Mouse (Mus musculus) lung, postnatal 36 days (tissue): ENCODE measurements at regions not wholly inside any gene's neighbourhood (a gene's known extent, or its start where the extent isn't known, plus 50 kb on each side); places are given as distances from the start of the nearest gene placed in this dataset.

Experiments used
- DNase-seq: peaks from one replicate; pipeline ENCODE4 v3.0.0; 2022; ENCODE audit warnings: mixed read lengths

GRCm38 (mm10) chr6:99978164-99978746 is 252.1 kb upstream of the Prok2 start:
- DNase-seq, result no peak

DNA sequence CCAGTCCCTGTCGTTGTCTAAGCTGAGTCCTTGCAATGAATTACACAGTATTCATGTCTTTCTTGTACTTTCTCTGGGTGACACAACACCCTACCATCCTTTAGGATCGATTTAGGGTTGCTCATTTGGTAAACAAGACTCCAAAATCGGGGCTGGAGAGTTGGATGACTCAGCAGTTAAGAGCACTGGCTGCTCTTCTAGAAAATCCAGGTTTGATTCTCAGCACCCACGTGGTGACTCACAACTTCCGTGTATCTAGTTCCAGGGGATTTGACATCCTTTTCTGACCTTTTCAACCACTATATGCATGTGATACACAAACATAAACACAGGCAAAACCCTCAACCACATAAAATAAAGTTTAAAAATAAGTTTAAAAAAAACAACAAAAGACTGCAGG is 250.0 kb upstream of the Prok2 start:
- DNase-seq, result no peak

- no peak for DNase-seq
Observed at GRCm38 (mm10) chr6:99975486-99975885, 249.3 kb upstream of the Prok2 start.

GRCm38 (mm10) chr6:99974464-99974863 is 248.3 kb upstream of the Prok2 start:
- DNase-seq, result peak; percentile 65

GRCm38 (mm10) chr6:99971376-99971775 is 245.2 kb upstream of the Prok2 start:
- DNase-seq, result no peak

- peak; percentile 72 for DNase-seq
Observed at GRCm38 (mm10) chr6:99968889-99969288, 242.7 kb upstream of the Prok2 start.

DNA sequence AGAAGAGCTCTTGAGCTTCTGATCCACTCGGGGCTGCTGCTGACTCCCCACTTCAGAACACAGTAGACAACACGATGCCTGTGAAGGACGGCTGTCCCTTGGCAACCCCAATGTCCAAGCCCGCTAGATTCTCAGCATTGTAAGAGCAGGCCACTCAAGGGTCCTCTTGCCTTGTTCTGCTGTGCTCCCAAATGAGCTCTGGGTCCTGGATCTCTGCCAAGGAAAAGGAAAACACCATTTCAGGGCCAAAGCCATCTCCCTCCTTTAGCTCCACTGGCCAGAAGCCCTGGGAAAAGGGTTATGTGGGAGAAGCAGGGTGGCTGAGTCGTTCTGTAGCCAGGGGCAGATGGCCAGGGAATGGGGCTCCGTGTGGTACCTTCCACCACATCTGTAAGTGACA is 241.3 kb upstream of the Prok2 start:
- DNase-seq, result peak; percentile 67

GRCm38 (mm10) chr6:99964540-99964939 is 238.3 kb upstream of the Prok2 start:
- DNase-seq, result no peak

DNA sequence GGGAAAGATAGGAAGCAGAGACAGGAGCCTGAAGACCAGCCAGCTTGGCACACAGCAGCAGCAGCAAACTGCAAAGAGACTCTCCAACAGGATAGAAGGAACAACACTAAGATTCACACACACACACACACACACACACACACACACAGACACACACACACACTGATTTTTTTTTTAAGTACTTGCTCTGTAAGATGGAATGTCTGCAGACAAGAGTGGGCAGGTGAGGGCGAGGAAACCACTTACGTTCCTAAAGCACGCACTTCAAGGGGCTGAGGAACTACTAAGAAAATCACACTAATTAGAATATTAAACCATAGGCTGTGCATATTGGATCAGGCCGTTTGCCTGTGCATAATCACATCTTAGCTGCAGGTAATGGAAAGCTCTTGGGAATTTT is 237.8 kb upstream of the Prok2 start:
- no peak for DNase-seq

- peak; percentile 19 for DNase-seq
Observed at GRCm38 (mm10) chr6:99959371-99959770, 233.2 kb upstream of the Prok2 start.

- DNase-seq, result peak; percentile 21
Observed at GRCm38 (mm10) chr6:99954832-99955830, 228.9 kb upstream of the Prok2 start.

DNA sequence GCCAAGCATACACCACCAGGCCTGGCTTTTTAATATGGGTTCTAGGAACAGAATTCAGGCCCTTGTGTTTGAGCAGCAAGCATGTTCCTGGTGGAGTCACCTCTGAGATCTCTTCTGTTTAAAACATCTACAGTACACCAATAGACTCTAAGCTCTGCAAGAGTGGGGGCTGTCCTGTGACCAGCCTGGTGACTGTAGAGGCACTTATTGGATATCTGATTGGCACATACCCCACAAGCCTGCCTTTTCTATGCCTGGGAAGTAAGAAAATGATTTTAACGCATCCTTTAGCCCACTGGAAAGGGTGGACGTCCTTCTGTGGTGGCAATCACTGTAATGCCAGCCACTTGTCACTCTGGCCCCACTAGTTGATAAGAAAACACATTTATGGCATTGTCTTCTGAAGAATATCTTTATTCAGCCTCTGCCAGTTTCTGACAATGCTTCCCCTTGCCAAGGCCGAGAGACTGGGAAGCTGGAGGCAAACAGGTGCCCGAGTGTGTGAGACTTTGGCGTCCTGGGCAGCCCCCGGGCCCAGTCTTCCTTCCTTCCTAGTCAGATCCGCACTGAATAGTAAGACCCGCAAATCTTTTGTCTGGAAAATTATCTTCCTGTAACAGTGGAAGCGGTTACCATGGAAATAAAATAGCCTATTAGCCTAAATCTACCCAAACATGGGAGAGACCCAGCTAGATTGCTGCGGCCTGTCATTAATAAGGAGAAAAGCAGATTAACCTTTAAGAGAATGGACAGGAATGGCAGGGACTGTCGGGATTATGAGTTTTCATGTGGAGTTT is 228.0 kb upstream of the Prok2 start:
- peak; percentile 56 for DNase-seq

GRCm38 (mm10) chr6:99950811-99951210 is 224.6 kb upstream of the Prok2 start:
- no peak for DNase-seq

DNA sequence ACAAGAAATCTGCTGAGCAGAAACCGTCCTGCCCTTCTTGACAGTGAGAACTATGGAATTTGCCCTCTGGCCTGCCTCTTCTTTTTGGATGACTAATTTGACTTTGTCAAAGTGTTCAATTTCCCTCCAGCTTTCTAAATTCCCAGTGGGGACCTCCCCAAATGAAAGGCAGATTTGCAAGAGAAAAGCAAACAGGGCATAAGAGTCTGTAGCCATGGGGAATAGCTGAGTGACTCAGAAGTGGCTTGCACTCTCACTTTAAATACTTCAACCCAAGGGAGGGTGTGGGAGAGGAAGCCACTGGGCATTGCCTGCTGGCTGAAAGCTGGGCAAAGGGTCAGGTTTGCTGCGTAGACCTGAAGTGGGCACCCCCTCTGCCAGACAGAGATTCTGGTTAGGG is 220.7 kb upstream of the Prok2 start:
- DNase-seq, result peak; percentile 62

- no peak for DNase-seq
Observed at GRCm38 (mm10) chr6:99946481-99946880, 220.3 kb upstream of the Prok2 start.

- no peak for DNase-seq
Observed at GRCm38 (mm10) chr6:99945691-99946090, 219.5 kb upstream of the Prok2 start.

GRCm38 (mm10) chr6:99942958-99943357 is 216.8 kb upstream of the Prok2 start:
- DNase-seq, result no peak

- no peak for DNase-seq
Observed at GRCm38 (mm10) chr6:99940118-99940517, 213.9 kb upstream of the Prok2 start.

DNA sequence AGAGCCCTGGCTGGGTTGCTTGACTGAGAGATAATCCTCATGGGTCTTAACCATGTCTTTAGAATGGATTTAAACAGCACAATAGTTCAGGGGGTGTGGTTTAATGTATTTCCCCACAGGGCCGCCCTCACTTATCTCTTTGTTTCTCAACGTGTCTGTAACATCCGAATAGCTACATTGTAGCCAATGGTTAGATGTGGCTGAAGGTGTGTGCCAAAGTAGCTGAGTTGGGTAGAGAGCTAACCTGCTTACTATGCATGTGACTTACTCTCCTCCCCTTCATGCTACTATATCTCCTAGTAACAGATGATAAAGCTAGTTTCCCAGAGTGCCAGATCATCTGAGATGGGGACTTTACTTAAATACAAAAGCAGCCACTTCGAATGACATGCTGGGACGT is 213.2 kb upstream of the Prok2 start:
- no peak for DNase-seq

DNA sequence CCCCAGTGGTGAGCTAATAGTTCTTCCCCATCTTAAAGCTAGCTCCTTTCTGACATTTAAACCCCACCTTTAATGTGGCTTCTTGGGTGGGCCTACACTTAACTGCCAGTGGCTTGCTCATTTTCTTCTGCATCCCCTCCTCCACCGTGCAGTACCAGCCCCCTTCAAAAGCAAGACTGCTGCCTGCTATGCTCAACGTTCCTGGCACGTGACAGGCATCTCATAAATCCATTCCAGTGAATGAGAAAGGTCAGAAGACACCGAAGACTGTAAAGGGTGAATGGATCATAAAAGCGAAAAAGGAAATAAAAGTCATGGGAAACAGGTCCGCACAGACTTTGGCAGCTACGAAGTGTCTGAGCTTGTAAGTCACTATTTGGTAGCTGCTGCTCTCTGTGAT is 212.8 kb upstream of the Prok2 start:
- no peak for DNase-seq

GRCm38 (mm10) chr6:99936716-99937115 is 210.5 kb upstream of the Prok2 start:
- peak; percentile 31 for DNase-seq

DNA sequence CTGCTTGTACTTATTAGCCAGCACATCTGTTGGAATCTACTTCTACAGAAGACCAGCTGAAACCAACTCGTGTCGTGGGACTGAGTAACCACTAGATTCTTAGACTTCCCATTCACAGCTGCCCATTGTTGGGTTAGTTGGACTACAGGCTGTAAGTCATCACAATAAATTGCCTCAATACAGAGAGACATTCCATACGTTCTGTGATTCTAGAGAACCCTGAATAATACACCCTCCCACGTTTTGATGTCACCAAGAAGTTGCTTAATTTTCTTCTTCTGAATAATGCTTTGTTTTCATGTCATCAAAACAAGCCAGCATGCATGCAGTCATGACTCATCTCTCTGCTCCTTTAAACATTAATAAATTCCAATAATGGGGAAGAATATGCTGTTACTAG is 209.2 kb upstream of the Prok2 start:
- DNase-seq, result no peak

- DNase-seq, result peak; percentile 86
Observed at GRCm38 (mm10) chr6:99934394-99934793, 208.2 kb upstream of the Prok2 start.
